Mouse (Mus musculus): ENCODE data around the gene Hjurp. TPM values are rescaled to one million over a fixed set of nuclear protein-coding genes. Genes with fewer than 3 reads are reported as not detected.

Hjurp gene
- total and polyA plus RNA-seq, 3 experiments, result 59.4 to 103 (median 76.3) TPM

GRCm38 (mm10) chr1:88300301-88301050, 23.0 kb upstream of the Hjurp start:
- Histone ChIP-seq H3K9ac (ENCODE audit: control insufficient read depth, low read depth, low read length, poor library complexity, severe bottlenecking) (no peak overlapping the region), H3K4me1 (ENCODE audit: control insufficient read depth in 1 of 2, insufficient read depth in 2 of 2, low read length in 2 of 2) (no peaks in the 10 kb centered on the region), H3K79me2 (ENCODE audit: control insufficient read depth, insufficient read depth, low read length, poor library complexity) (no peaks in the 10 kb centered on the region), H3K27me3 (ENCODE audit: control insufficient read depth in 1 of 2, insufficient read depth in 2 of 2, low read length in 2 of 2) (no peaks in the 10 kb centered on the region), H3K4me3 (ENCODE audit: control insufficient read depth in 1 of 2, insufficient read depth in 1 of 2, low read depth in 2 of 2, low read length in 2 of 2) (no peak overlapping the region), H3K36me3 (ENCODE audit: control insufficient read depth in 1 of 2, insufficient read depth in 2 of 2, low read length in 2 of 2) (no peaks in the 10 kb centered on the region), H3K9me3 (replicated peaks; ENCODE audit: insufficient read depth, low read length) (no peaks in the 10 kb centered on the region), H3K27ac (ENCODE audit: control insufficient read depth, low read depth, low read length) (no peak overlapping the region)
- DNase-seq (ENCODE audit: low read depth, low spot score), result peak; percentile 9
- TF ChIP-seq CHD1 (IDR thresholded peaks at IDR 0.05; ENCODE audit: low read depth, low read length), result no peak
- TF ChIP-seq MXI1 (IDR thresholded peaks at IDR 0.05; ENCODE audit: low read depth, low read length), result no peak
- no peak for TF ChIP-seq POLR2AphosphoS5 (IDR thresholded peaks at IDR 0.05; ENCODE audit: borderline replicate concordance, low read depth, low read length)
- TF ChIP-seq MAX (IDR thresholded peaks at IDR 0.05; ENCODE audit: low read length), result no peak
- TF ChIP-seq POLR2A (IDR thresholded peaks at IDR 0.05; ENCODE audit: control insufficient read depth in 1 of 2, insufficient read depth in 1 of 2, low read depth in 1 of 2, low read length in 2 of 2, poor library complexity in 1 of 2), result no peak
- no peak for TF ChIP-seq HCFC1 (IDR thresholded peaks at IDR 0.05; ENCODE audit: low read depth, low read length)
- TF ChIP-seq USF2 (IDR thresholded peaks at IDR 0.05; ENCODE audit: borderline replicate concordance in 1 of 2, insufficient read depth in 1 of 2, low read depth in 1 of 2, low read length in 2 of 2), result no peak
- no peak for TF ChIP-seq CTCF (IDR thresholded peaks at IDR 0.05 in 2 of 3, conservative IDR thresholded peaks at IDR 0.05 in 1 of 3; ENCODE audit: control insufficient read depth in 1 of 3, insufficient read depth in 1 of 3, low read depth in 2 of 3, low read length in 3 of 3, poor library complexity in 1 of 3, severe bottlenecking in 1 of 3)

DNA sequence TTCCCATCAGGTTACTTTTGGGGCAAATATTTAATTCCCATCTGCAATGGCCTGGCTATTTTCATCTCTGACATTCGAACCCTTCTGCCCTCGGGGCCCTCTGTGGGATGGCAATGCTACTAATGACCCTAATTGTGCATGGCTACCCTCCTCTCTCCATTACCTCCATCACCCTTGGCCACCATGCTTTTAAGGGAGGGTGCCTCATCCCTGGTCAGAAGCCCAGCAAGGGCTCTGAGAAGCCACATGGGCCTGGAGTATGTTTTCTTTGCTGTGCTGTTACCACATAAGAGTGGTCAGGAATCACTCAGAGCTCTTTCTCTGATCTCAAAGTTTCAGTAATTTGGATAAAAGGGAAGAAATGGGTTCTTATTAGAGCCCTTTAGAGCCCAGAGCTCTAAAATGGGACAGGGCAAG, 22.1 kb upstream of the Hjurp start:
- DNase-seq (ENCODE audit: low read depth, low spot score), result peak; percentile 4
- H3K9me3 ChIP-seq (replicated peaks; ENCODE audit: insufficient read depth, low read length), result no peaks in the 10 kb centered on the region
- H3K4me1 ChIP-seq (ENCODE audit: control insufficient read depth in 1 of 2, insufficient read depth in 2 of 2, low read length in 2 of 2), result no peaks in the 10 kb centered on the region
- H3K79me2 ChIP-seq (ENCODE audit: control insufficient read depth, insufficient read depth, low read length, poor library complexity), result no peaks in the 10 kb centered on the region
- H3K4me3 ChIP-seq (ENCODE audit: control insufficient read depth in 1 of 2, insufficient read depth in 1 of 2, low read depth in 2 of 2, low read length in 2 of 2), result no peak overlapping the region
- H3K36me3 ChIP-seq (ENCODE audit: control insufficient read depth in 1 of 2, insufficient read depth in 2 of 2, low read length in 2 of 2), result no peaks in the 10 kb centered on the region
- H3K27me3 ChIP-seq (ENCODE audit: control insufficient read depth in 1 of 2, insufficient read depth in 2 of 2, low read length in 2 of 2), result no peaks in the 10 kb centered on the region
- no peak for TF ChIP-seq HCFC1 (IDR thresholded peaks at IDR 0.05; ENCODE audit: low read depth, low read length)
- no peak for TF ChIP-seq CTCF (IDR thresholded peaks at IDR 0.05 in 2 of 3, conservative IDR thresholded peaks at IDR 0.05 in 1 of 3; ENCODE audit: control insufficient read depth in 1 of 3, insufficient read depth in 1 of 3, low read depth in 2 of 3, low read length in 3 of 3, poor library complexity in 1 of 3, severe bottlenecking in 1 of 3)
- no peak overlapping the region for H3K27ac ChIP-seq (ENCODE audit: control insufficient read depth, low read depth, low read length)
- H3K9ac ChIP-seq (ENCODE audit: control insufficient read depth, low read depth, low read length, poor library complexity, severe bottlenecking), result no peak overlapping the region

DNA sequence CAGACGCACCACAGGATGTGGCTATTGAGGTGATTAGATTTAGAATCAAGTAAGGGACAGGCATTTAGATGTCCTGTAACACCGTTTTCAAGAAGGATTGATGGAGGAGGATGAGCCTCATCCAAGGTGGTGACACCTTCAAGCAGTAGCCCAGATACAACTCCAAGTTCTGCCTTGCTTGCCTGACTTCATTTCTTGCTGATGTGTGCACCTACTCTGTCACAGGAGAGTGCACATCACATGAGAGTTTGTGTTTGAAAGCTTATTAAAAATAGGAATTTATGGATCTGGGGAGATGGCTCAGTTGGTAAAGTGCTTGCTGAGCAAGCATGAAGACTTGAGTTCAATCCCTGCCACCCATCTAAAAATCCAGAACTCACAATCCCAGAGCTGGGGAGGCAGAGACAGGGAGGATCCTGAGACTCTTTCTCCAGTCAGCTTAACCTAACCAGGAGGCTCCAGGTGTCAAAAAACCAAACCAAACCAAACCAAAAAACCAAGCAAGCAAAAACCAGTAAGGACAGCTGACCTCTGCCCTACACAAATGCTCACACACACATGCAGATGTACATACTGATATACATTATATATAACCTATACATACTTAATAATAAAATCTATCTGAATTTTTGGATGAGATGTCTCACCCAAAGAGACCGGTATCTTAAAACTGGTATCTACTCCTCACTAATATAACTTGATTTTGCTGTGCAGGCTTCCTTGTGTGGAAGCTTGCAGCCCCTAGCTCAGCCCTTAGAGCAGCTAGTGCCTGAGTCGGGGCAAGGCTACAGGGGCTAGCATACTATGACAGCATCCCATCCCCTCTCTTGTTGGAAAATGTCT, 21.5 kb upstream of the Hjurp start:
- Histone ChIP-seq H3K36me3 (ENCODE audit: control insufficient read depth in 1 of 2, insufficient read depth in 2 of 2, low read length in 2 of 2) (no peaks in the 10 kb centered on the region), H3K79me2 (ENCODE audit: control insufficient read depth, insufficient read depth, low read length, poor library complexity) (no peaks in the 10 kb centered on the region), H3K9ac (ENCODE audit: control insufficient read depth, low read depth, low read length, poor library complexity, severe bottlenecking) (no peak overlapping the region), H3K9me3 (replicated peaks; ENCODE audit: insufficient read depth, low read length) (no peaks in the 10 kb centered on the region), H3K4me1 (ENCODE audit: control insufficient read depth in 1 of 2, insufficient read depth in 2 of 2, low read length in 2 of 2) (no peaks in the 10 kb centered on the region), H3K4me3 (ENCODE audit: control insufficient read depth in 1 of 2, insufficient read depth in 1 of 2, low read depth in 2 of 2, low read length in 2 of 2) (no peak overlapping the region), H3K27me3 (ENCODE audit: control insufficient read depth in 1 of 2, insufficient read depth in 2 of 2, low read length in 2 of 2) (peaks cover 0 to under 1% of the 10 kb centered on the region in 2 experiments; a peak in 1 of 4 replicates), H3K27ac (ENCODE audit: control insufficient read depth, low read depth, low read length) (no peak overlapping the region)
- DNase-seq (ENCODE audit: low read depth, low spot score), result peak; percentile 6
- TF ChIP-seq MYC (IDR thresholded peaks at IDR 0.05; ENCODE audit: low read depth, low read length) (no peak), RAD21 (IDR thresholded peaks at IDR 0.05; ENCODE audit: low read depth, low read length) (no peak), UBTF (IDR thresholded peaks at IDR 0.05; ENCODE audit: borderline replicate concordance, insufficient read depth, low read depth, low read length) (no peak), E2F4 (IDR thresholded peaks at IDR 0.05; ENCODE audit: borderline replicate concordance, low read depth, low read length) (no peak), CTCF (IDR thresholded peaks at IDR 0.05 in 2 of 3, conservative IDR thresholded peaks at IDR 0.05 in 1 of 3; ENCODE audit: control insufficient read depth in 1 of 3, insufficient read depth in 1 of 3, low read depth in 2 of 3, low read length in 3 of 3, poor library complexity in 1 of 3, severe bottlenecking in 1 of 3) (no peak), HCFC1 (IDR thresholded peaks at IDR 0.05; ENCODE audit: low read depth, low read length) (no peak), RCOR1 (IDR thresholded peaks at IDR 0.05; ENCODE audit: low read depth, low read length) (no peak), SMC3 (IDR thresholded peaks at IDR 0.05; ENCODE audit: low read depth, low read length) (no peak), ZC3H11A (IDR thresholded peaks at IDR 0.05; ENCODE audit: low read depth, low read length) (no peak), ELF1 (IDR thresholded peaks at IDR 0.05; ENCODE audit: low read depth, low read length) (no peak), POLR2AphosphoS5 (IDR thresholded peaks at IDR 0.05; ENCODE audit: borderline replicate concordance, low read depth, low read length) (no peak), EP300 (IDR thresholded peaks at IDR 0.05; ENCODE audit: low read depth in 1 of 2, low read length in 2 of 2) (no peak), BHLHE40 (IDR thresholded peaks at IDR 0.05; ENCODE audit: borderline replicate concordance, low read depth, low read length) (no peak), TCF12 (IDR thresholded peaks at IDR 0.05; ENCODE audit: low read depth, low read length) (no peak), MAX (IDR thresholded peaks at IDR 0.05; ENCODE audit: low read length) (no peak), TAL1 (IDR thresholded peaks at IDR 0.05; ENCODE audit: low read length) (no peak), SIN3A (IDR thresholded peaks at IDR 0.05; ENCODE audit: low read length) (no peak)
